Mouse (Mus musculus): ENCODE measurements around the gene Zscan10.

DNA sequence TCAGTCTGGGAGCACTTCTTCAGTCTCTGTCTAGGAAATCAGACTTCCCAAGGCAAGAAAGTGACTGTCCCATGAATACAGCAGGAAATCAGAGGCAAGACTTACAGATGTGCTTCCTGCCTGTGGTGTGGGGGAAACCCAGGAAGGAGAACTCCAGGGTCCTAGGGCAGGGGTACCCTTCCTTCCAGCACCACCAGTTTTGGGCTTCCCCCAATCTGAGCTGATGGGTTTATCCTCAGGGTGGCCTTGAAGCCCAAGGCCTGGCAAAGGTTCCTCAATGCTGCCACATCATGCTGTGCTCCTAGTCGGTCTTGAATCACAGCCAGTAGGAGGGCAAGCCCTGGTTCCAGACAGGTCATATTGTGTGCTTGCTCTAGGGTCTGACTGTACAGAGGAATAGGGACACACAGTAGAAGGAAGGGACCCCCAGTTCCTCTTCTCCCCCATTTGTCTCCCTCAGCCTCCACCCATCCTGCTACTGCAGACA is 47.0 kb upstream of the Zscan10 start:
- TF ChIP-seq CTCF (IDR thresholded peaks at IDR 0.05; ENCODE audit: control insufficient read depth, insufficient read depth, insufficient read length), result no peak
- TF ChIP-seq USF1 (IDR thresholded peaks at IDR 0.05; ENCODE audit: low read depth), result no peak
- TF ChIP-seq MYOD1 (IDR thresholded peaks at IDR 0.05; ENCODE audit: control insufficient read depth, insufficient read length, low read depth), result no peak
- no peak for TF ChIP-seq MAX (IDR thresholded peaks at IDR 0.05)
- no peak for TF ChIP-seq MYOG (IDR thresholded peaks at IDR 0.05; ENCODE audit: control insufficient read depth, extremely low read depth, insufficient read length)

Data from C2C12 (cell line).